Comparison of ENCODE assay signal across 11 mouse cellular contexts in the genomic region with DNA sequence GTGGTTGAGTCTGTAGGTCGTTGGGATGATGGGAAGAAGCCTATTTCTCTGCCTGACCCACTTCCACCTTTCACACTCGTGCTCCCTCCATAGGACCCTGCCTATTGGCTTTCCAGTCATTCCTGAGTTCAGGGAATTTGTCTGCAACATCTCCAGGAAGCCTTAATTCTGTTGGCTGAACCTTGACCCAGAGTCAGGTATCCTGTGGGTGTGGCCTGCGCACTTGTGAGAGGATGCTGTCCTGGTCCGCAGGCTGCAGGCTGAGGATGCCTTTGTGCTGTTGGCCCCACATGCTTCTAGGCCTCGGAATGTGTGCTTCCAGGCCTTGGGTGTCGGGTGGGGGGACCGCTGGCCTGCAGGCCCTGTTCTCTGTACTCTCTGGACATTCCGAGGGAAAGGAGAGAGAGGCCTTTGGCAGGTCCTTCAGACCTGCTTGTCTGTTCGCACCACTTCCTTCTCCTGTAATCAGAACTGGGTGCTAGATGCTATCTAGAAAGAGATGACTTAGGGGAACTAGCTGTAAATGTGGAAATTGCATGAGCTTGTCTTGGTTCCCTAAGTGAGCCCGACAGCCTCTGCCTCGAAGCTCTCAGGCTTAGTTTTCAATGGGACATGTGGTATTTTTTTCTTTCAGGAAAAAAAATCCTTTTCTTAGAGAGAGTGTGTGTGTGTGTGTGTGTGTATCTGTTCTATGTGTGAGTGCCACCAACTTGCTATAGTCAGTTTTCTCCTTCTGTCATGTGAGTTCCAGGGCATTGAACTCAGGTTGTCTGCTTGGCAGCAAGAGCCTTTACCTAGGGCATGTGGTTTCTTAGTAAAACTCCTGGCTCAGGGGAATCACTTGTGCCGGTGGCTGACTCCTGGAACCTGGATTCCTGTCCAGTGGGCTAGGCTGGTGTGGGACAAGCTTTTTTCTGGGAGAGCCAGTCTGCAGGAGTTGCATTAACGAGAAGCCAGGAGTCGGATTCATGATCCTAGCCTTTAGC. TPM values are rescaled to one million over a fixed set of nuclear protein-coding genes. Genes with fewer than 3 reads are reported as not detected.
DNase-seq lines count a peak whose midpoint lies in the region; ATAC-seq and TF ChIP-seq lines count a peak whose summit lies in the region.
"Had no signal": no experiment of that assay in that cellular context is flagged by ENCODE, and none has a peak within 500 bp of the region (broad histone marks: within the 10 kb centered on the region; RNA-seq: fewer than 3 reads in every experiment).

No protein-coding gene starts in this region.

- no peak for ATAC-seq in kidney, embryonic 15.5 days (replicated peaks; ENCODE audit: low FRiP score)
- ATAC-seq in intestine, embryonic 15.5 days, result no peak
- ATAC-seq in midbrain, embryonic 14.5 days (ENCODE audit: low FRiP score, low TSS enrichment), result no peak

- H3K4me1 ChIP-seq in kidney, embryonic 15.5 days, result peaks cover 71% of the 10 kb centered on the region
- peaks cover 57% of the 10 kb centered on the region for H3K4me1 ChIP-seq in intestine, embryonic 15.5 days (replicated peaks)
- peaks cover under 1% of the 10 kb centered on the region for H3K4me1 ChIP-seq in midbrain, embryonic 14.5 days (ENCODE audit: control insufficient read depth, insufficient read depth, low read length)

- no peak overlapping the region for H3K4me3 ChIP-seq in kidney, embryonic 15.5 days (replicated peaks)
- no peak overlapping the region for H3K4me3 ChIP-seq in intestine, embryonic 15.5 days (replicated peaks)
- H3K4me3 ChIP-seq in myocyte, result no peak overlapping the region
- no peak overlapping the region for H3K4me3 ChIP-seq in midbrain, embryonic 14.5 days (replicated peaks; ENCODE audit: low read depth, low read length)
- H3K4me3 ChIP-seq: midbrain, embryonic 12.5 days had no signal

- no peaks in the 10 kb centered on the region for H3K27me3 ChIP-seq in kidney, embryonic 15.5 days
- no peaks in the 10 kb centered on the region for H3K27me3 ChIP-seq in intestine, embryonic 15.5 days (replicated peaks)
- no peaks in the 10 kb centered on the region for H3K27me3 ChIP-seq in myocyte (ENCODE audit: control insufficient read depth, insufficient read depth, insufficient read length)
- no peaks in the 10 kb centered on the region for H3K27me3 ChIP-seq in midbrain, embryonic 14.5 days (ENCODE audit: control insufficient read depth, insufficient read depth, low read length)
- H3K27me3 ChIP-seq: midbrain, embryonic 12.5 days had no signal

- H3K36me3 ChIP-seq in kidney, embryonic 15.5 days, result peaks cover 6% of the 10 kb centered on the region; the same call in 1 of the 2 replicates
- no peaks in the 10 kb centered on the region for H3K36me3 ChIP-seq in intestine, embryonic 15.5 days
- no peaks in the 10 kb centered on the region for H3K36me3 ChIP-seq in myocyte (ENCODE audit: control insufficient read depth, insufficient read depth)
- H3K36me3 ChIP-seq in midbrain, embryonic 14.5 days (ENCODE audit: control insufficient read depth, insufficient read depth, low read length), result 0 out of 2 replicates have a peak, but pooled peaks cover 3% of the 10 kb centered on the region

- H3ac ChIP-seq in myocyte (ENCODE audit: control insufficient read depth, insufficient read length), result no peak overlapping the region

- H3K79me2 ChIP-seq in myocyte (ENCODE audit: control insufficient read depth, insufficient read depth), result peaks cover 98% of the 10 kb centered on the region

- peak overlapping the region; percentile 80 for H3K27ac ChIP-seq in kidney, embryonic 15.5 days
- peak overlapping the region; percentile 68 for H3K27ac ChIP-seq in intestine, embryonic 15.5 days
- H3K27ac ChIP-seq in midbrain, embryonic 14.5 days (replicated peaks; ENCODE audit: low read depth, low read length), result no peak overlapping the region
- H3K27ac ChIP-seq: midbrain, embryonic 12.5 days had no signal

- H3K9ac ChIP-seq in kidney, embryonic 15.5 days, result no peak overlapping the region
- no peak overlapping the region for H3K9ac ChIP-seq in intestine, embryonic 15.5 days
- no peak overlapping the region for H3K9ac ChIP-seq in midbrain, embryonic 14.5 days (replicated peaks; ENCODE audit: low read length)
- H3K9ac ChIP-seq: midbrain, embryonic 12.5 days had no signal

- DNase-seq in kidney, adult 8-10 months, result no peak
- peak; percentile 27 for DNase-seq in brain, adult 2 months (ENCODE audit: low read depth, low spot score)
- no peak for DNase-seq in B cell, adult 2 months
- DNase-seq in midbrain, embryonic 14.5 days, result no peak
- DNase-seq: cerebellum, postnatal 25 days; gastrocnemius, postnatal 25 days; right cerebral cortex, postnatal 25 days had no signal

- H3K9me3 ChIP-seq in kidney, embryonic 15.5 days (replicated peaks), result no peaks in the 10 kb centered on the region
- H3K9me3 ChIP-seq in intestine, embryonic 15.5 days, result no peaks in the 10 kb centered on the region
- no peaks in the 10 kb centered on the region for H3K9me3 ChIP-seq in midbrain, embryonic 14.5 days (ENCODE audit: control insufficient read depth, low read length)
- H3K9me3 ChIP-seq: midbrain, embryonic 12.5 days had no signal

- TF ChIP-seq POLR2A in myocyte (IDR thresholded peaks at IDR 0.05; ENCODE audit: insufficient read length, low read depth), result no peak

- H3K4me2 ChIP-seq in kidney, embryonic 15.5 days, result peak overlapping the region; percentile 21; the same call in 1 of the 2 replicates
- H3K4me2 ChIP-seq in intestine, embryonic 15.5 days (replicated peaks), result peak overlapping the region; percentile 22; the same call in 1 of the 2 replicates
- H3K4me2 ChIP-seq in myocyte (ENCODE audit: low read depth), result peak overlapping the region; percentile 22
- H3K4me2 ChIP-seq in midbrain, embryonic 14.5 days (ENCODE audit: low read length), result no peak overlapping the region
- H3K4me2 ChIP-seq: midbrain, embryonic 12.5 days had no signal

- WGBS in kidney, embryonic 15.5 days, result 66% methylated on average over 14 of the region's 14 CpGs
- WGBS in intestine, embryonic 15.5 days, result 56% methylated on average over 14 of the region's 14 CpGs
- 83% methylated on average over 14 of the region's 14 CpGs for WGBS in midbrain, embryonic 14.5 days

TF ChIP-seq in myocyte, 11 proteins besides CTCF, POLR2A, EP300 and RAD21:
- TF ChIP-seq POLR2AphosphoS2 (IDR thresholded peaks at IDR 0.05; ENCODE audit: insufficient read length, low read depth), result peak; percentile 19
- TF ChIP-seq MYOD1 (IDR thresholded peaks at IDR 0.05; ENCODE audit: control insufficient read depth in 1 of 3, insufficient read length in 2 of 3, low read depth in 2 of 3), result no peak

RNA-seq across cellular contexts. Expression of a gene that starts 7.4 kb away (rescaled TPM):
- 34.1 and 38.9 TPM in 2 replicates for polyA plus RNA-seq in kidney, embryonic 15.5 days (2015; fragmentation: Nextera tagmentation; extraction: Ambion mirVana)
- 32.6 and 33.5 TPM in 2 replicates for polyA plus RNA-seq in intestine, embryonic 15.5 days (2015; fragmentation: Nextera tagmentation; extraction: Ambion mirVana)
- polyA plus RNA-seq in myocyte (2012; fragmentation: generic; extraction: Trizol), result 61.6 TPM
- polyA plus RNA-seq in midbrain, embryonic 14.5 days (2014; fragmentation: Nextera tagmentation; extraction: Ambion mirVana), result 47.9 and 51.4 TPM in 2 replicates

RNA-seq across cellular contexts. Expression of a gene that starts 23.6 kb away (rescaled TPM):
- polyA plus RNA-seq in kidney, embryonic 15.5 days (2015; fragmentation: Nextera tagmentation; extraction: Ambion mirVana), result 14.1 and 15.2 TPM in 2 replicates
- polyA plus RNA-seq in intestine, embryonic 15.5 days (2015; fragmentation: Nextera tagmentation; extraction: Ambion mirVana), result 18.4 and 19.1 TPM in 2 replicates
- 27.3 TPM for polyA plus RNA-seq in myocyte (2012; fragmentation: generic; extraction: Trizol)
- 4.3 and 7.2 TPM in 2 replicates for polyA plus RNA-seq in midbrain, embryonic 14.5 days (2014; fragmentation: Nextera tagmentation; extraction: Ambion mirVana)
